Mouse (Mus musculus) telencephalon, adult 2 months (tissue): ENCODE data around the gene Ubald1.

ENCODE experiments used
- DNase-seq: peaks from one replicate; pipeline ENCODE4 v3.0.0-alpha.2; 2011; ENCODE audit warnings: low read depth, low spot score

Ubald1 gene

GRCm38 (mm10) chr16:4899711-4900110 lies 19.6 kb upstream of the Ubald1 start:
- no peak for DNase-seq

DNA sequence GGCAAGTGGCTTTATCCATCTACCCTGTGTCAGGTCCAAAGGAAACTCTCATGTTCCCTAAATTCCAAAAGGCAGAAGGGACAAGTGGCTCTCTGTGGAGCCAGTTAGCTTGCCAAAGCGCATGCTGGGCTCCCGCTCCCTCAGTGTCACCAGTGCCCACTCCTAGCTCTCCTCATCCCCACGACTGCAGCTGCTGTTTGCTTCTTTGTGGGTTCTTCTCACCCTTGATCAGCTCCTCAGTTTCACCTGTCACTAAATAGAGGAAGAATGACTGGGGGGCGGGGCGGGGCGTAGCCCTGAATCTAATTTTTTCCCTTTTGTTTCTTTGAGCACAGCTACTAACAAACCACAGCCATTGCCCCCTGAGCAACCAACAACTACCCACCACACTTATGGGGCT lies 18.8 kb upstream of the Ubald1 start:
- no peak for DNase-seq

DNA sequence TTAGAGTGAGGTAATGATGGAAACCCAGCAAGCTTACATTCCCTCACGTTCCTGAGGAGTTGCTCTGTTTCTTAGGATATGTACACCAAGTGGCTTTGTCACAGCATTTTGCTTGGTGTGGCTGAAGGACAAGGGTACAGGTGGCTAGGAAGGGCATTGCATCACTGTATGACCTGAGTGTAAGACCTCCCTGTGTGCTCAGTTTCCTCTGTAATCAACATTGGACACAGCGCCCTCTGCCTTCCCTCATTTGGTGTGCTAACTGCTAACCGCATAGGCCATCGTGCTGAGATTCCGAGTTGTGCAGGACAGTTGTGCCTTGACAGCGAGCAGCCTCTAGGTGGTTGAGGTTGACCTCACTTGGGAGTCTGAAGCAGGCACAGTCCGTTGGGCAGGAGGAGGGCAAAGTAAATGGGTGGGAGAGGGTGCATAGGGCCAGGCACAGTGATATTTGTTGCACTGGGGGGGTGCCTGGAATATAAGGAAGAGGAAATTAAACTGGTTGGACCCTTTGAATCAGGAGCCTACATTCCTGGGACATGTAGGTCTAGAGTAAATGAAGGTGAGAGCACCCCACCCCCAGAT lies 17.1 kb upstream of the Ubald1 start:
- no peak for DNase-seq

DNA sequence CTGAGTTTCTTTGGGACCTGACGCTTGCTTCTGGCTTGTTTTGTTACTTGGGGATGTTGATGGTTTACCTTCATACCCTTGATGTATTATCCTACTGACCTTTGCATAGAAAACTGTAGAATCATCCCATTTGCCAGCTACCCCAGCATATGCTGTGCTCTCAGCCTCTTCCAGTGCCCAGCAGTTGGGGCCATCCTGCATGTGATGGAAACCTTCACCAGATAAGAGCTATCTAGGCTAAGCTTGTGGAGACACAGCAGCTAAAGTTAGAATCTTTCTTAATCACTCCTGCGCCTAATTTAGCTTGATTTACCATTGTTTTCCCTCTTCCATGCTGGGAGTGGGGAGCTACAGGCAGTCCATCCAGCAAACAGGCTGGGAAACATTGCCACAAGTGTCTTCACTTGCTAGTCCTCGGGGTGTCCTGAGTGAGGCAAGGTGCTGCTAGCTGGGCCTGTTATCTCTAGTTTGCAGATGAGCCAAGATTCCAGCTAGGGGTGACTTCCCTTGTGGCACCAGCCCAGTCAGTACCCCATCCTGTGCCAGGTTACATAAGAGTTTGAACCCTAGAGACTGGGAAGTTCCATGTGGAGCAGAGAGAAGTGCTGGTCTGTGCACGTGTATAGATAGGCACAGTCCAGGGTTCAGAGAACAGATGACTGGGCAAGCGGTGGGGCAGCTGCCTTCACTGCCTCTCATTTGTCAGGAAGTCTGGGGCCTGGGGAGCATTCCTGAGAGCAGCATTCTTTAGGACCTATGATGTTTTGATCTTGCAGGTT lies 16.3 kb upstream of the Ubald1 start:
- no peak for DNase-seq

GRCm38 (mm10) chr16:4894201-4894908 lies 14.2 kb upstream of the Ubald1 start:
- DNase-seq: no peak

GRCm38 (mm10) chr16:4892171-4892570 lies 12.1 kb upstream of the Ubald1 start:
- no peak for DNase-seq

GRCm38 (mm10) chr16:4890201-4890709 lies 10.1 kb upstream of the Ubald1 start:
- no peak for DNase-seq

- DNase-seq: no peak
Observed at GRCm38 (mm10) chr16:4886690-4887020, 6.5 kb upstream of the Ubald1 start.

- peak; percentile 83 for DNase-seq
Observed at GRCm38 (mm10) chr16:4885760-4886689, 5.9 kb upstream of the Ubald1 start, which contains the start of gene Mgrn1. Gene Mgrn1 (plus strand): TSS chr16:4886249.

GRCm38 (mm10) chr16:4884930-4885329 lies 4.8 kb upstream of the Ubald1 start:
- no peak for DNase-seq

- no peak for DNase-seq
Observed at GRCm38 (mm10) chr16:4881400-4882351, 1.6 kb upstream of the Ubald1 start.

- peak; percentile 77 for DNase-seq
Observed at GRCm38 (mm10) chr16:4879708-4880124, 399 bp downstream of the Ubald1 start.

GRCm38 (mm10) chr16:4879101-4879707 lies 911 bp downstream of the Ubald1 start:
- no peak for DNase-seq

DNA sequence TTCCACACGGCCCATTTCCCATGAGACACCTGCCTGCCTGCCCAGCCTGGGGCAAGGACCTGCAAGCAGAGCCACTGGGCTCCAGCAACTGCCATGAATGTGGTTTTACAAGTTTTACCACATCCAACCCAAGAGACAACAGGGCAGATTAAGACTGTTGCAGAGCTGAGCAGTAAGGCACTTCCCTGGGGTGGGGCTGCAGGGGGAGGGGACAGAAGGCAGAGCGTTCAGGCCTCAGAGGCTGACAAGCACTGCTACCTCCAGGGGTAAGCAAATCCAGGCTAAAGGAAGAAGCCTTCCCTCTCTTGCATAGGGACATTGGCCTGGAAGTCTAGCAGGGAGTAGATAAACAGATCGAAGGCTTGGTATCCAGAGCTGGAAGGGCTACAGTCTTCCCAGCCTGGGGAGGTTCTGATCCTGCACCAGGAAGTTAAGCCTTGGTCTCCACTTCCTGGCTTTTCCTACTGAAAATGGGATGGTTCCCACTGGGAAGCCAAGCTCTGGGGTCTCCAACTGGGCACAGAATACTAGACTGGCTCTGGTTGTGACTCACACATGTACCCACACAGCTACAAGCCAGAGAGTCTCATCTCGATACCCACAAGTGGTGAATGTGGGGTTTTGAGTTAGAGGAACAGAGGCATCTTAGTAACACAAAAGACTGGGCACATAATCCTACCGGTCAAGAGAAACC lies 1.8 kb downstream of the Ubald1 start:
- no peak for DNase-seq

DNA sequence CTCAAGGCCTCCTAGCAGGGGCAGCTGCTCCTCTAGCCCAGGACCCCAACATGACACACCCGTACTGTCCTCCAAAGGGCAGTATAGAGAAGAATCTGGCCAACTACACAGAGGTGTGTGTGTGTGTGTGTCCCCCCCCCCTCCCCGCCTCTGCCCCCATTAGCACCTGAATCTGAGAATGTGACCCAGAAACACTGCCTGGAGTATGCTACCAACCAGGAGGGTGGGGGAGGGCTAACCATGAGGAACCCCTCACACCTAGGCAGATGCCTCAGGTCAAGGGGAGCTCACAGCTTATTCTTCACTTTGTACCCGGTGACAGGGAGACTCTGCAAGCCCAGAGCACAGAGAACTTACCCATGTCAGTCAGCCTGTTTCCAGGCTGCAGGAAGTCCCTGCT lies 2.4 kb downstream of the Ubald1 start:
- no peak for DNase-seq

GRCm38 (mm10) chr16:4877195-4877594 lies 2.9 kb downstream of the Ubald1 start:
- DNase-seq: no peak

GRCm38 (mm10) chr16:4876033-4876680 lies 4.0 kb downstream of the Ubald1 start:
- no peak for DNase-seq

DNA sequence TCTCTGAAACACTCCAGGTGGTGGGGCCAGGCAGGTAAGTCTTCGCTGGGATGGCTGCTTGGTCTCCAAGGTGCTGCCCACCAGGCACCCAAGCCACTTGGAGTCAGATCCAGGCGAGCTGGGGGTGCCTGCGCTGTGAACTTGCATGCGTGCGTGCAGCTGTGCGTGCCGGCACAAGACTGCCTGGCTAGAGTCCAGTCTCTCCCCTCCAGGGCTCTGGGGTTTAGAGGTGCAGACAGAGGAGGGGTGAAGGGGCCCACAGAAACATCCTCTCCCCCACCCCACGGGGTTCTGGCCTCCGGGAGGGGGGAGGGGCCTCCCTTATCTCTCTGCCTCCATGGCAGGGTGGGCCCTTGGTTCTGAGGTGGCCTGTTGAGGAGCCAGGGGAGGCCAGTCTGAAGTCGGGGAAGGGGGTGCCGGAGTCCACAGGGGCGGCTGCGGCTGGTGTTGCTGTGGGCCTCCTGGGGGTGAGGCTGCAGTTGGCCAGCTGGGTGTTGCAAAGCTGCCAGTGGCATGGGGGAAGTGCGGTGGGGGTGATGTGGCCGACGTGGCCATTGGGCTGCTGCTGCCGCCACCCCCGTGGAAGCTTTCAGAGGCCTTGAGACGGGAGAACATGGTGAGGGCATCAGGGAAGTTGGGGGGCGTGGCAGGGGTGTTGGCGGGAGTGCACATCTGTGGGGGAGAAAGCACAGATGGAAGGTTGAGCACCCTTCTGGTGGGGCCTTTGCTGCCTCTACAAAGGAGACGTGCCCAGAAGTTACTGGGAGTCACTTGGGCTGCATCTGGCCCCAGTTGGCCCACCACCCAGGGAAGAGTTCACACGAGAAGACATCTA lies 4.7 kb downstream of the Ubald1 start:
- no peak for DNase-seq
